Mouse (Mus musculus) frontal cortex, adult (tissue): ENCODE data around the gene Grb7.

Source experiments
- ATAC-seq: cut with Nextera tagmentation; 2 replicates; pipeline ENCODE4 v1.9.2; 2017; ENCODE audit warnings: mild to moderate bottlenecking, moderate library complexity, mixed read lengths; ENCODE audit not compliant: low TSS enrichment

Gene Grb7

DNA sequence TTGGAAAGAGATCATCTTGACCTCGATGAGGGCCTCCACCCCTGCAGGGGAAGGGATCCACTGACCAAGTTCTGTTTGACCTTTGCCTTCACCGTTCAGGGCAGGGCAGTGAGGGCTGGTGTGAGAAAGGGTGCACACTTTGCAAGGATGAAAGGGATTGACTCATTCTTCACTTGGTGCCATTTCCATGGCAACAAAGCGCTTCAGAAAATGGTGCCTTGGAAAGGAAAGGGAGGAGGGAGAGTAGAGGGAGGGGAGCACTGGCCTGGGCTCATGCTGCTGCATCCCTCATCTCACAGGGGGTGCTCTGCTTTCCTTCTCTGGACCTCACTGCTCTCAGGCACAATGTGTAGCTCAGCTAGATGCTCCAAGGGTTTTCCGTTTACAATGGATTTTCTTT is 26.5 kb downstream of the Grb7 start:
- no peak for ATAC-seq

DNA sequence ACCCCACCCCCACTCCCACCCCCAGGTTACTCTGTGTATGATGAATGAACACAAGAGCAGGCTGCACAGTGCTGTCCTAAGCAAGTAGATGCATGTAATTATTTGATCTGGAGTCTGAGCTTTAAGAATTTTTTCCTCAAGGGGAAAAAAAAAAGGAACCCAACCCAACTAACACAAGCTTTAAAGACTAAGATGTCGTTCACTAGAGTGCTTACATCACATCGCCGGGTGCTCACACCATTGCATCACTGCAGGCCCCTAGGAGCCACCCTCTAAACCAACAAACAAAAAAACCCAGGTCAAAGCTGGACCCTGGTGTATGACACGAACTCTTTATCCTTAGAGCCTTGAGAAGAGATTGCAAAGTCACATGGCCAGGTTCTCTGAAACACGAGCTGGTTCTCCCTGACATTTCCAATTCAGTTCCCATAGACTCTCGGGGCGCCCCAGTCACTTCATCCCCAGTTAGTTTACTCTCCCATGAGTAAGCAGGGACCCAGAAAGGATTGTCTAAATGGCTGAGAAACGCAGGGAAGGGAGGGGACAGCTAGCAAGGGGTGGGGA is 27.8 kb downstream of the Grb7 start:
- ATAC-seq = no peak

DNA sequence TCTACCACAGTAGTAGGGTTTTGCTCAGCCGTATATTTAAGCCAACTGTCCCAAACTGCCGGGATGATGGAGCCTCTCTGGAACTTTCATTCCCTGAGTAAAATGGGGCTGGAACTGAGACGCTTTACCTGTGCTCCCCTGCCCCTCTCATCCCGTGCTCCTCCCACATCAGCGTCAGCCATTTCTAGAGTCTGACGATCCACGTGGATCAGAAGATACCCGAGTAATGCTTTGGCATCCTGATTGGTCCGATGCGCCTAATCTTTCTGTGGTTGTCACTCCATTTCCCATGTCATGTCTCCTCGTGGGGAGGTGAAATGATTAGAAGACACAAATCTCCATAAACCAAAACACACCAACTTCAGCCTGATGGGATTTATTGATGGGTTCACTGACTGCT is 28.8 kb downstream of the Grb7 start:
- no peak for ATAC-seq

GRCm38 (mm10) chr11:98475630-98476433 is 29.6 kb downstream of the Grb7 start:
- ATAC-seq = no peak

DNA sequence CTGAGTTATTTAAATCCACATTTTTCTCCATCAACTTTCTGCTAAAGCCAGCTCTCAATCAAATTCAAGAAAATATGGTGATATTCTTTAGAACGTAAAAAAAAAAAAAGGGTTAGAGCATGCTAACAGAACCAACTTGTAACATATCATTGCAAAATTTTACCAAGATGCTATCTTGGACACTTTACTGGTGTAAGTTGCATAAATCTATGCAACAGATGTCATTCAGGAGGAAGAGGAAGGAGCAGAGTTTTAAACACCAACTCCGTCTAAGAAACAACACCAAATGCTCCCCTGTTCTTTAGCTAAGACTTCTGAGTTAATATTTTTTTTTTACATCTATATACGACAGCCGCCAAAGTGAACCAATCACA is 30.2 kb downstream of the Grb7 start:
- no peak for ATAC-seq

DNA sequence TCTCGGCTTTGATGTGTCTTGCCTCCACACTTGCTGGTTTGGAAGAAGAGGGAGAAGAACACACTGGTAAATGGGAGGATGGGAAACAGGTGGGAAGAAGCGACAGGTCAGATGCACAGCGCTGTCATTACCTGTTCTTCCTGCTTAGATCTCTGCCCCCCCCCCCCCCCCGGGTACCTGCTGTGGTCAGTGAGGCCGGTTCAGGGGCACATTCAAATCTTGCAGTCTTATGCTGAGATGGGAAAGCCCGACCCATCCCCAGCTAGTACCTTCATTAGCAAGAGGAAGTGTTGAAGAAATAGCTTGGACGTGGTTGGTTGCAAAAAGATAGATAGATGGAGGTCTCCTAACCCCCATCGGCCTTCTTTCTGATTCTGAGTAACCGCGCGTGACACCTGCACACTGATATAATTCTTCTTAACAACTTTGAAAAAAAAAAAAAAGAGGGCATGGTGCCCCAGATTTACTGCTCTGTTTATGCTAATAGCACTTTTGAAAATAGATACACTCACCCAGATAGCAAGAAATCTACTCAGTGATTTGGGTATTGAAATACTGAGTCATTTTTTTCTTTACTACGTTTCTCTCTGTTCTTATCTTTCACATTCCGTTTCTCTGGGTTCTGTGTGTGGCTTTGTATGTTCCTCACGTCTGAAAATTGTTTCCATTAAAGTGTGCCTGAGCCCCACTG is 31.0 kb downstream of the Grb7 start:
- no peak for ATAC-seq

GRCm38 (mm10) chr11:98479026-98479939 is 33.1 kb downstream of the Grb7 start:
- ATAC-seq = no peak

DNA sequence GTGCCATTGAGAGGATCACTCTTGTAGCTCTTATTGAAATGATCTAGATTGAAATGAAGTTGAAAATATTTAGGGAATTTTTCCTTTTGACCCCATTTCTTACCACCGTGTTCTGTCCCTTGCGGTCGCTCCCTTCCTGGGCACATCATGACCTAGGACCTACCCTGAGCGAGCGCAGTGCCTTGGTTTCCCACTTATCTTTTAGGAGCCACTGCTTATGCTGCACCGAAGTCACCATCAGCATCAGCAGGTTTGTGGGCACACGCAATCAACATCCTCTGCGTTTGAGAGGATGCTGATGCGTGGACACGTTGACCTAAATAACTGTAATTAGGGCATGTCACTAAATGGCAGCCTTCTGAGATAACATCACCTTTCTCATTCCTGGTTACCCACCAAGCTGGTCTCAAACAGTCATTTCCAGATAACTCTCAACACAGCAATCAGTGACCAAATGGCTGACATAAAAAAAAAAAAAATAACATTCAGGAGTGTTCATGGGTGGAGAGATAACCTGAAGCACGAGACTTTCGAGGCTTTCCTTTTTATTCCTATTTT is 33.8 kb downstream of the Grb7 start:
- no peak for ATAC-seq

DNA sequence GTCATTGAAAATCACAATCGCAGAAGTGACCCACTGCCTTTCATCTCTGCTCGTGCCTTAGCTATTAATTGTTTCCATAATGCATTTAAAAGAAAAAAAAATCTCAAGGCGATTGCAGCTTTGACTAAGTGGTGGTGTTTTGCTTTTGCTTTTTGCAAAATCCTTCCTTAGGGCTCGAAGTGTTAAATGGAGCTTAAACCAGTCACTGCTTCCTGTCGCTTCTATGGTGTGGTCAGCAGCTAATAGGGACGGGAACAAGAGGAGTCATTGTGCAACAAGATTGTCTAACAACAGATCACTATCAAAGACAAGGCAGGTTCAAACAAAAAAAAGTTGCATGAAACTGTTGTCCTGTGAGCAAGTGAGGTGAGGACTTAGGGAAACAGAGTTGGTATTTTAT is 35.0 kb downstream of the Grb7 start:
- no peak for ATAC-seq

DNA sequence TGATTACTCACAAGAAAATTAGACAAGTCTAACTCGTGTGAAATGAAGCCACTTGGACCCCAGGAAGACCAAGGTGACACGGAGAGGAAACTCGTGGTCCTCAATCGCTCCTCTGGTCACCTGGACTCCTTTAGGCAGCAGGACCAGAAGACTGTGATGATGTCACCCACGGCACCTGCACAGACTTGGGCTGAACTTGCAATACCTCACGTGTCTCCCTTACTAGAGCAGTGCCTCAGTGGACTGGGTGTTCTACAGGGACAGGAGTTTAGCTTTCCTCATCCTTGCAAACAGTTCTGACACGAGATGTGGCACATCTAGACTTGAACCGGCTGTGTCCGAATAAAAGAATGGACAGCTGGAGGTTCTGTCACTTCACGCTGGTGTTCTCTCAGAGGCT is 35.9 kb downstream of the Grb7 start:
- no peak for ATAC-seq

- no peak for ATAC-seq
Observed at GRCm38 (mm10) chr11:98485749-98486148, 39.6 kb downstream of the Grb7 start.

GRCm38 (mm10) chr11:98487526-98488040 is 41.4 kb downstream of the Grb7 start:
- no peak for ATAC-seq

DNA sequence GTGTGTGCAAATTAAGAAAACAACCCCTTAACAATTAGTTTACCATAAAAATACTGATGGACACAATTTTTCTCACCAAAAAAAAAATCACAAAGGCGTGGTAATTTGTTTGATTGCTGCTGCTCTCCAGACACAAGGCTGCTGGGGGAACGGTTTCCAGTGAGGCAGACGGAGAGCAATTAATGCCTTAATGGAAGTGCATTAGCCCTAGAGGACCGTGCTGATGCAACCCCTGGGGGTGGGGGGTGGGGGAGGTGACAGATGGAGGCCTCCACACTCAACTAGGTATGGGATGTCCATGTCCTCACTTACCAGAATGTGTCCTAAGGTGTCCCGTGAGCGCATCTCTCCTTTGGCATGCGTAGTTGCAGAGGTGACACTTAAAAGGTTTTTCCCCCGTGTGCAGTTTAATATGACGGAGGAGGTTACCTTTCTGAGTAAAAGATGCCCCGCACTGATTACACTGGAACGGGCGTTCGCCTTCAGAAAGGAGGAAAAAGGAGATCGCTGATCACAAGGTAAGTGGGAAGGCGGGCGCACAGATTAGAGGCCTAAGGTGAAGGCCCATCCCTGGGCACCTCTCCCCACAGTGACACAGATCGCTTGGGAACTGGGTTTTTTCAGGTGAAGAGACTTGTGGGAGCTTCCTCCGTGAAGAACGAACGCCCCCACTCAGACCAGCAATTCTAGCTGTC is 42.5 kb downstream of the Grb7 start:
- no peak for ATAC-seq

- ATAC-seq = no peak
Observed at GRCm38 (mm10) chr11:98491571-98491970, 45.4 kb downstream of the Grb7 start.

DNA sequence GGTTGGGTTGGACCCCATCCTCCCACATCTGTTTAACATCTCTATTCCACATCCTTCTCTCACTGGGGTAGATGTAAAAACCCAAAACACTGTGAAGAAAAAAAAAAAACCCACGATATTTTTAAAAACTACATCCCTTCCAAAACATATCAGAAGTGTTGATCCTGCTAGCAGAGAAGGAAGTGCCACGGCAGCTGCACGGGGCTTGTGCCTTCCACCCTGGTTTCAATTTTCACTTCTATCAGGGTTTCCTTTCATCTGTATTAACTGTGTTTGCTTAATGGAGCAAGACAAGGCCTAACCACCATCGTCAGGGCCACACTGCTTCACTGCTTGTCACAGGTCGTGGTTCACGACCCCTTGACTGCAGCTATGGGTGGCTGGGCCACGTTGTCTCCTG is 46.8 kb downstream of the Grb7 start:
- ATAC-seq = no peak

- ATAC-seq = no peak
Observed at GRCm38 (mm10) chr11:98493394-98493793, 47.2 kb downstream of the Grb7 start.

DNA sequence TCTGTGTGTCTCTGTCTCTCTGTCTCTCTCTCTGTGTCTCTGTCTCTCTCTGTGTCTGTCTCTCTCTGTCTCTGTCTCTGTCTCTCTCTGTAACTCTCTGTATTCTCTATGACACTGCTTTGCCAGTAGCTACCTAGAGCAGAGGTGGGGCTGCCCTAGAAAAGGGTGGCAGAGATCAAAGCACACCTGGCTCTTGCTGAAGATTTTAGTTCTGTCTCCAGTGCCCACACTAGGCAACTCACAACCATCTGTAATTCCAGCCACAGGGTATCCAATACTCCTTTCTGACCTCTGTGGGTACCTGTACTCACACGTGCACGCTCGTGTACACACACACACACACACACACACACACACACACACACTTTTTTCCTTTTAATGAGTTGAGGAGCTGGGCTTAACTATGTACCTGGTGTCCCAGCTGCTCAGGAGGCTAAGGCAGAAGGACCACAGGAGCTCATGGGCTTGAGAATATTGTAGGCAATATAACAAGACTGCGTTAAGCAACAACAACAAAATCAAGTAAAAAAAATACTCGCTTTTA is 49.1 kb downstream of the Grb7 start:
- no peak for ATAC-seq

GRCm38 (mm10) chr11:98497388-98498288 is 51.4 kb downstream of the Grb7 start:
- ATAC-seq = no peak

GRCm38 (mm10) chr11:98504926-98505325 is 58.7 kb downstream of the Grb7 start:
- no peak for ATAC-seq
